Mouse (Mus musculus): ENCODE measurements around the gene Hbp1. TPM values are rescaled to one million over a fixed set of nuclear protein-coding genes. Genes with fewer than 3 reads are reported as not detected.

The Hbp1 gene
- polyA plus RNA-seq, 1 experiment = 94.9 TPM

GRCm38 (mm10) chr12:31905696-31906551, 44.4 kb downstream of the Hbp1 start:
- TF ChIP-seq POLR2A (IDR thresholded peaks at IDR 0.05; ENCODE audit: control insufficient read depth, extremely low read depth, insufficient read depth, low read length, poor library complexity) = no peak
- TF ChIP-seq CTCF (IDR thresholded peaks at IDR 0.05; ENCODE audit: borderline replicate concordance, control insufficient read depth, extremely low read depth, insufficient read depth, low read length, poor library complexity) = no peak
- Histone ChIP-seq H3K27me3 (ENCODE audit: control insufficient read depth, insufficient read depth, low read length) (no peaks in the 10 kb centered on the region), H3K36me3 (ENCODE audit: control insufficient read depth, insufficient read depth, low read length) (no peaks in the 10 kb centered on the region), H3K4me1 (replicated peaks; ENCODE audit: control insufficient read depth, insufficient read depth, low read length) (no peaks in the 10 kb centered on the region), H3K4me3 (ENCODE audit: control insufficient read depth, insufficient read depth, low read length) (no peak overlapping the region), H3K27ac (ENCODE audit: control insufficient read depth, insufficient read depth, low read length) (no peak overlapping the region)
- DNase-seq = no peak
- 95% methylated on average over 6 of the region's 6 CpGs for WGBS

GRCm38 (mm10) chr12:31900391-31900914, 49.9 kb downstream of the Hbp1 start:
- H3K27me3 ChIP-seq (ENCODE audit: control insufficient read depth, insufficient read depth, low read length) = no peaks in the 10 kb centered on the region
- H3K4me3 ChIP-seq (ENCODE audit: control insufficient read depth, insufficient read depth, low read length) = no peak overlapping the region
- TF ChIP-seq POLR2A (IDR thresholded peaks at IDR 0.05; ENCODE audit: control insufficient read depth, extremely low read depth, insufficient read depth, low read length, poor library complexity) (no peak), CTCF (IDR thresholded peaks at IDR 0.05; ENCODE audit: borderline replicate concordance, control insufficient read depth, extremely low read depth, insufficient read depth, low read length, poor library complexity) (no peak)
- no peak for DNase-seq
- H3K4me1 ChIP-seq (replicated peaks; ENCODE audit: control insufficient read depth, insufficient read depth, low read length) = no peaks in the 10 kb centered on the region
- H3K27ac ChIP-seq (ENCODE audit: control insufficient read depth, insufficient read depth, low read length) = no peak overlapping the region
- WGBS = 97% methylated on average over 4 of the region's 4 CpGs
- no peaks in the 10 kb centered on the region; the same call in 1 of the 2 replicates for H3K36me3 ChIP-seq (ENCODE audit: control insufficient read depth, insufficient read depth, low read length)

GRCm38 (mm10) chr12:31897456-31897855, 52.9 kb downstream of the Hbp1 start:
- Histone ChIP-seq H3K36me3 (ENCODE audit: control insufficient read depth, insufficient read depth, low read length) (no peaks in the 10 kb centered on the region; the same call in 1 of the 2 replicates), H3K4me3 (ENCODE audit: control insufficient read depth, insufficient read depth, low read length) (no peak overlapping the region), H3K27ac (ENCODE audit: control insufficient read depth, insufficient read depth, low read length) (no peak overlapping the region), H3K27me3 (ENCODE audit: control insufficient read depth, insufficient read depth, low read length) (no peaks in the 10 kb centered on the region), H3K4me1 (replicated peaks; ENCODE audit: control insufficient read depth, insufficient read depth, low read length) (no peaks in the 10 kb centered on the region)
- no peak for TF ChIP-seq POLR2A (IDR thresholded peaks at IDR 0.05; ENCODE audit: control insufficient read depth, extremely low read depth, insufficient read depth, low read length, poor library complexity)
- no peak for TF ChIP-seq CTCF (IDR thresholded peaks at IDR 0.05; ENCODE audit: borderline replicate concordance, control insufficient read depth, extremely low read depth, insufficient read depth, low read length, poor library complexity)
- no peak for DNase-seq
- WGBS = 95% methylated on average over 7 of the region's 7 CpGs

GRCm38 (mm10) chr12:31896986-31897385, 53.3 kb downstream of the Hbp1 start:
- H3K27me3 ChIP-seq (ENCODE audit: control insufficient read depth, insufficient read depth, low read length) = no peaks in the 10 kb centered on the region
- DNase-seq = no peak
- no peak overlapping the region for H3K27ac ChIP-seq (ENCODE audit: control insufficient read depth, insufficient read depth, low read length)
- H3K4me3 ChIP-seq (ENCODE audit: control insufficient read depth, insufficient read depth, low read length) = no peak overlapping the region
- WGBS = 95% methylated on average over 8 of the region's 8 CpGs
- no peak for TF ChIP-seq POLR2A (IDR thresholded peaks at IDR 0.05; ENCODE audit: control insufficient read depth, extremely low read depth, insufficient read depth, low read length, poor library complexity)
- no peak for TF ChIP-seq CTCF (IDR thresholded peaks at IDR 0.05; ENCODE audit: borderline replicate concordance, control insufficient read depth, extremely low read depth, insufficient read depth, low read length, poor library complexity)
- no peaks in the 10 kb centered on the region; the same call in 1 of the 2 replicates for H3K36me3 ChIP-seq (ENCODE audit: control insufficient read depth, insufficient read depth, low read length)
- no peaks in the 10 kb centered on the region for H3K4me1 ChIP-seq (replicated peaks; ENCODE audit: control insufficient read depth, insufficient read depth, low read length)

- no peak overlapping the region for H3K4me3 ChIP-seq (ENCODE audit: control insufficient read depth, insufficient read depth, low read length)
- no peaks in the 10 kb centered on the region for H3K4me1 ChIP-seq (replicated peaks; ENCODE audit: control insufficient read depth, insufficient read depth, low read length)
- WGBS = 94% methylated on average over 5 of the region's 5 CpGs
- TF ChIP-seq CTCF (IDR thresholded peaks at IDR 0.05; ENCODE audit: borderline replicate concordance, control insufficient read depth, extremely low read depth, insufficient read depth, low read length, poor library complexity) = no peak
- TF ChIP-seq POLR2A (IDR thresholded peaks at IDR 0.05; ENCODE audit: control insufficient read depth, extremely low read depth, insufficient read depth, low read length, poor library complexity) = no peak
- H3K36me3 ChIP-seq (ENCODE audit: control insufficient read depth, insufficient read depth, low read length) = no peaks in the 10 kb centered on the region; the same call in 1 of the 2 replicates
- no peak for DNase-seq
- no peak overlapping the region for H3K27ac ChIP-seq (ENCODE audit: control insufficient read depth, insufficient read depth, low read length)
- no peaks in the 10 kb centered on the region for H3K27me3 ChIP-seq (ENCODE audit: control insufficient read depth, insufficient read depth, low read length)
Measured at GRCm38 (mm10) chr12:31896295-31896694, 54.0 kb downstream of the Hbp1 start.

- Histone ChIP-seq H3K4me1 (replicated peaks; ENCODE audit: control insufficient read depth, insufficient read depth, low read length) (no peaks in the 10 kb centered on the region), H3K27me3 (ENCODE audit: control insufficient read depth, insufficient read depth, low read length) (no peaks in the 10 kb centered on the region), H3K27ac (ENCODE audit: control insufficient read depth, insufficient read depth, low read length) (no peak overlapping the region), H3K4me3 (ENCODE audit: control insufficient read depth, insufficient read depth, low read length) (no peak overlapping the region), H3K36me3 (ENCODE audit: control insufficient read depth, insufficient read depth, low read length) (no peaks in the 10 kb centered on the region; the same call in 1 of the 2 replicates)
- TF ChIP-seq CTCF (IDR thresholded peaks at IDR 0.05; ENCODE audit: borderline replicate concordance, control insufficient read depth, extremely low read depth, insufficient read depth, low read length, poor library complexity) (no peak), POLR2A (IDR thresholded peaks at IDR 0.05; ENCODE audit: control insufficient read depth, extremely low read depth, insufficient read depth, low read length, poor library complexity) (no peak)
- WGBS = 93% methylated on average over 2 of the region's 2 CpGs
- DNase-seq = no peak
Measured at GRCm38 (mm10) chr12:31895888-31896287, 54.4 kb downstream of the Hbp1 start.

Measured in thymus, adult 2 months (tissue).